In the genomic region with DNA sequence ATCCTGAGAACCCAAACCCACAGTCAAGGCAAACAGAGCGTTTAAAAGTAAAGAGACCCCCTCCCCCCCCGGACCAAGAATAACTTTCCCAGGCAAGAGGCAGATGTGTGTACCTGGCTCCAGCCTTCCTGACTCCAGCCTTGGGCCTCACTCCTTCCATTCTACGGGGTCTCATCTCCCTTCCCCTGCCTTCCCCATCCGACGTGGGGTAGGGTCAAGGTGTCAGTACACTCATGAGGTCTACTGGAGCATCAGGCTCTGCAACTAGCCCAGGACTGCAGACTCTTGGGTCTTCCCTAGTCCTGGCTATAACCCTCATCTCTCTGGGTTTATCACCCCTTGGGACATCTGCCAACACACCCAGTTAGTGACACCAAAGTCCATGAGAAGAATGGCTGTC, we compare ENCODE assay signal across 17 mouse cellular contexts. TPM values are rescaled to one million over a fixed set of nuclear protein-coding genes. Genes with fewer than 3 reads are reported as not detected.
A peak's percentile ranks its signal among the peaks of the same experiment; 100 is the strongest.
DNase-seq lines count a peak whose midpoint lies in the region; ATAC-seq and TF ChIP-seq lines count a peak whose summit lies in the region.
"Had no signal": no experiment of that assay in that cellular context is flagged by ENCODE, and none has a peak within 500 bp of the region (broad histone marks: within the 10 kb centered on the region; RNA-seq: fewer than 3 reads in every experiment).

No protein-coding gene starts in this region.

- TF ChIP-seq RAD21 in CH12.LX (IDR thresholded peaks at IDR 0.05; ENCODE audit: low read depth, low read length): no peak

- H3K27ac ChIP-seq in gastrocnemius, adult 2 months: peak overlapping the region; percentile 25; the same call in 1 of the 2 replicates
- no peak overlapping the region for H3K27ac ChIP-seq in liver, embryonic 11.5 days (ENCODE audit: low read depth, low read length)
- H3K27ac ChIP-seq in CH12.LX (ENCODE audit: insufficient read depth, low read depth): no peak overlapping the region
- H3K27ac ChIP-seq in intestine, embryonic 16.5 days (ENCODE audit: low read length): no peak overlapping the region
- no peak overlapping the region for H3K27ac ChIP-seq in layer of hippocampus, adult 2 months
- H3K27ac ChIP-seq: kidney, postnatal 0 days; limb, embryonic 10.5 days; lung, embryonic 15.5 days; stomach, embryonic 15.5 days had no signal

- no peaks in the 10 kb centered on the region for H3K36me3 ChIP-seq in liver, embryonic 11.5 days (ENCODE audit: control insufficient read depth, insufficient read depth, low read length)
- H3K36me3 ChIP-seq in CH12.LX (replicated peaks in 1 of 2; ENCODE audit: control insufficient read depth in 1 of 2, insufficient read depth in 1 of 2, low read length in 1 of 2): no peaks in the 10 kb centered on the region
- no peaks in the 10 kb centered on the region for H3K36me3 ChIP-seq in intestine, embryonic 16.5 days (ENCODE audit: control insufficient read depth, insufficient read depth, low read length)
- H3K36me3 ChIP-seq: hindbrain, embryonic 10.5 days; limb, embryonic 10.5 days; lung, embryonic 15.5 days; stomach, embryonic 15.5 days had no signal

- no peak for ATAC-seq in liver, embryonic 11.5 days (replicated peaks; ENCODE audit: low FRiP score)
- ATAC-seq in intestine, embryonic 16.5 days: peak; percentile 7; the same call in 1 of the 2 replicates

- no peak for TF ChIP-seq POLR2A in CH12.LX (IDR thresholded peaks at IDR 0.05; ENCODE audit: low read depth, low read length)

- no peak for TF ChIP-seq CTCF in gastrocnemius, adult 2 months (IDR thresholded peaks at IDR 0.05)
- no peak for TF ChIP-seq CTCF in CH12.LX (conservative IDR thresholded peaks at IDR 0.05 in 1 of 2, IDR thresholded peaks at IDR 0.05 in 1 of 2; ENCODE audit: low read depth in 2 of 2, low read length in 2 of 2)
- no peak for TF ChIP-seq CTCF in layer of hippocampus, adult 2 months (conservative IDR thresholded peaks at IDR 0.05)

- dilution Hi-C loops in CH12.LX (cut with MboI; ENCODE audit: extremely low pct_ligation_motif_present, extremely low pct_unique_long_range_greater_than_20kb, low sequenced_read_pairs): no loop called here

- H3K9ac ChIP-seq in liver, embryonic 11.5 days (ENCODE audit: low read depth, low read length): no peak overlapping the region
- H3K9ac ChIP-seq in CH12.LX (ENCODE audit: insufficient read depth, low read depth): peak overlapping the region; percentile 16; the same call in 1 of the 2 replicates
- no peak overlapping the region for H3K9ac ChIP-seq in intestine, embryonic 16.5 days (ENCODE audit: low read depth, low read length)
- H3K9ac ChIP-seq: lung, embryonic 15.5 days; stomach, embryonic 15.5 days had no signal

- H3K9me3 ChIP-seq in liver, embryonic 11.5 days (ENCODE audit: control insufficient read depth, low read length): no peaks in the 10 kb centered on the region
- no peaks in the 10 kb centered on the region for H3K9me3 ChIP-seq in CH12.LX (replicated peaks; ENCODE audit: low read length)
- no peaks in the 10 kb centered on the region for H3K9me3 ChIP-seq in intestine, embryonic 16.5 days (ENCODE audit: control insufficient read depth, low read length)
- H3K9me3 ChIP-seq: hindbrain, embryonic 10.5 days; limb, embryonic 10.5 days; lung, embryonic 15.5 days; stomach, embryonic 15.5 days had no signal

- no peak for TF ChIP-seq EP300 in CH12.LX (IDR thresholded peaks at IDR 0.05; ENCODE audit: low read length)

- DNase-seq in gastrocnemius, adult 2 months: no peak
- no peak for DNase-seq in gastrocnemius, postnatal 10 days
- no peak for DNase-seq in liver, embryonic 11.5 days (ENCODE audit: low spot score)
- DNase-seq in liver (no peak), CH12.LX (ENCODE audit: extremely low read depth) (no peak)
- DNase-seq in layer of hippocampus, adult 2 months (ENCODE audit: low spot score in 2 of 2): no peak
- DNase-seq in layer of hippocampus, adult 18-20 months (ENCODE audit: low spot score in 2 of 2): no peak

- peak overlapping the region; percentile 61; the same call in 1 of the 2 replicates for H3K4me3 ChIP-seq in gastrocnemius, adult 2 months
- peak overlapping the region; percentile 15; the same call in 1 of the 2 replicates for H3K4me3 ChIP-seq in liver, embryonic 11.5 days (ENCODE audit: low read depth, low read length)
- peak overlapping the region; percentile 53 to 73 (median 54) for H3K4me3 ChIP-seq in CH12.LX (replicated peaks in 1 of 3; ENCODE audit: low read depth in 2 of 3, low read length in 2 of 3, poor library complexity in 1 of 3)
- H3K4me3 ChIP-seq in intestine, embryonic 16.5 days (ENCODE audit: low read length): no peak overlapping the region
- no peak overlapping the region for H3K4me3 ChIP-seq in layer of hippocampus, adult 2 months
- H3K4me3 ChIP-seq: hindbrain, embryonic 10.5 days; limb, embryonic 10.5 days; lung, embryonic 15.5 days; stomach, embryonic 15.5 days had no signal

- H3K79me2 ChIP-seq in CH12.LX (replicated peaks; ENCODE audit: control insufficient read depth, extremely low read depth, insufficient read depth, poor library complexity, severe bottlenecking): no peaks in the 10 kb centered on the region

- in situ Hi-C loops in CH12.LX (cut with MboI; ENCODE audit: low pct_ligation_motif_present, low pct_unique_long_range_greater_than_20kb, low sequenced_read_pairs): no loop called here

- intact Hi-C loops in gastrocnemius, adult 2 months (cut with DNase I): no loop called here

- H3K4me1 ChIP-seq in liver, embryonic 11.5 days (replicated peaks; ENCODE audit: control insufficient read depth, insufficient read depth, low read length): no peaks in the 10 kb centered on the region
- H3K4me1 ChIP-seq in CH12.LX (ENCODE audit: control insufficient read depth in 1 of 2, insufficient read depth in 2 of 2): peaks cover 4 to 20% of the 10 kb centered on the region in 2 experiments
- peaks cover 10% of the 10 kb centered on the region; the same call in 1 of the 2 replicates for H3K4me1 ChIP-seq in intestine, embryonic 16.5 days (ENCODE audit: control insufficient read depth, insufficient read depth, low read length)

- peak overlapping the region; percentile 13 for H3K4me2 ChIP-seq in liver, embryonic 11.5 days
- H3K4me2 ChIP-seq in CH12.LX (ENCODE audit: insufficient read depth, low read depth, poor library complexity, severe bottlenecking): peak overlapping the region; percentile 100
- H3K4me2 ChIP-seq in intestine, embryonic 16.5 days (ENCODE audit: low read depth, low read length): no peak overlapping the region

- WGBS in liver, embryonic 11.5 days: 58% methylated on average over 5 of the region's 5 CpGs
- 87% methylated on average over 5 of the region's 5 CpGs for WGBS in intestine, embryonic 16.5 days

- no peaks in the 10 kb centered on the region for H3K27me3 ChIP-seq in liver, embryonic 11.5 days (replicated peaks; ENCODE audit: control insufficient read depth, insufficient read depth, low read length)
- peaks cover 5% of the 10 kb centered on the region for H3K27me3 ChIP-seq in CH12.LX (replicated peaks)
- H3K27me3 ChIP-seq in intestine, embryonic 16.5 days (replicated peaks; ENCODE audit: control insufficient read depth, insufficient read depth, low read length): no peaks in the 10 kb centered on the region
- H3K27me3 ChIP-seq: lung, embryonic 15.5 days; stomach, embryonic 15.5 days had no signal

RNA-seq across cellular contexts. Expression of gene Ms4a10, which starts 5.7 kb away (rescaled TPM):
- not detected for total RNA-seq in gastrocnemius, adult 2 months (2021)
- not detected for total RNA-seq in gastrocnemius, postnatal 10 days (2021)
- polyA plus RNA-seq in liver, embryonic 11.5 days (2014; fragmentation: Nextera tagmentation; extraction: Ambion mirVana): not detected in 2 replicates
- total RNA-seq in CH12.LX (2012; rRNA removed): not detected in 2 replicates
- not detected in 2 replicates for total RNA-seq in CH12.LX (2014; rRNA removed)
- not detected in 2 replicates for polyA plus RNA-seq in CH12.LX (2012; ENCODE audit: insufficient read length, low read depth)
- polyA plus RNA-seq in intestine, embryonic 16.5 days (2015; fragmentation: Nextera tagmentation; extraction: Ambion mirVana): 111 and 159 TPM in 2 replicates
- total RNA-seq in layer of hippocampus, adult 2 months (2021): not detected
- not detected for total RNA-seq in layer of hippocampus, adult 18-20 months (2021)
- total RNA-seq: layer of hippocampus, postnatal 36 days had no signal
- polyA plus RNA-seq: embryonic facial prominence, embryonic 11.5 days; hindbrain, embryonic 10.5 days; limb, embryonic 10.5 days; lung, embryonic 15.5 days; midbrain, embryonic 16.5 days had no signal

RNA-seq across cellular contexts. Expression of gene Ms4a15, which starts 12.8 kb away (rescaled TPM):
- total RNA-seq in gastrocnemius, adult 2 months (2021): not detected
- not detected for total RNA-seq in gastrocnemius, postnatal 10 days (2021)
- polyA plus RNA-seq in liver, embryonic 11.5 days (2014; fragmentation: Nextera tagmentation; extraction: Ambion mirVana): not detected in 2 replicates
- total RNA-seq in CH12.LX (2012; rRNA removed) (not detected in 2 replicates), CH12.LX (2014; rRNA removed) (not detected in 2 replicates)
- 0.37 TPM in 1 of 2 replicates, not detected in the other for polyA plus RNA-seq in CH12.LX (2012; ENCODE audit: insufficient read length, low read depth)
- polyA plus RNA-seq in intestine, embryonic 16.5 days (2015; fragmentation: Nextera tagmentation; extraction: Ambion mirVana): 0.31 and 0.37 TPM in 2 replicates
- total RNA-seq in layer of hippocampus, adult 2 months (2021): not detected
- not detected for total RNA-seq in layer of hippocampus, adult 18-20 months (2021)
- total RNA-seq: layer of hippocampus, postnatal 36 days had no signal
- polyA plus RNA-seq: embryonic facial prominence, embryonic 11.5 days; gonadal fat pad, adult 2 months; hindbrain, embryonic 10.5 days; kidney, postnatal 0 days; limb, embryonic 10.5 days; midbrain, embryonic 16.5 days had no signal

RNA-seq across cellular contexts. Expression of gene Ccdc86, which starts 31.1 kb away (rescaled TPM):
- 10 to 100 TPM; 13.2 to 16.5 TPM for total RNA-seq in gastrocnemius, adult 2 months (2021)
- 10 to 100 TPM; 26.9 to 27.3 TPM for total RNA-seq in gastrocnemius, postnatal 10 days (2021)
- 46.0 TPM in 2 replicates for polyA plus RNA-seq in liver, embryonic 11.5 days (2014; fragmentation: Nextera tagmentation; extraction: Ambion mirVana)
- 10.8 and 18.6 TPM in 2 replicates for total RNA-seq in CH12.LX (2012; rRNA removed)
- 8.5 and 9.5 TPM in 2 replicates for total RNA-seq in CH12.LX (2014; rRNA removed)
- 36.8 and 44.8 TPM in 2 replicates for polyA plus RNA-seq in CH12.LX (2012; ENCODE audit: insufficient read length, low read depth)
- polyA plus RNA-seq in intestine, embryonic 16.5 days (2015; fragmentation: Nextera tagmentation; extraction: Ambion mirVana): 25.6 and 29.4 TPM in 2 replicates
- total RNA-seq in layer of hippocampus, adult 2 months (2021): 1 to 10 TPM; 7.9 to 9.7 TPM
- 1 to 10 TPM; 8.2 to 8.5 TPM for total RNA-seq in layer of hippocampus, adult 18-20 months (2021)

RNA-seq across cellular contexts. Expression of gene Ms4a18, which starts 37.6 kb away (rescaled TPM):
- not detected for total RNA-seq in gastrocnemius, adult 2 months (2021)
- not detected for total RNA-seq in gastrocnemius, postnatal 10 days (2021)
- polyA plus RNA-seq in liver, embryonic 11.5 days (2014; fragmentation: Nextera tagmentation; extraction: Ambion mirVana): not detected in 2 replicates
- not detected in 2 replicates for total RNA-seq in CH12.LX (2012; rRNA removed)
- total RNA-seq in CH12.LX (2014; rRNA removed): not detected in 2 replicates
- not detected in 2 replicates for polyA plus RNA-seq in CH12.LX (2012; ENCODE audit: insufficient read length, low read depth)
- 40.6 and 41.9 TPM in 2 replicates for polyA plus RNA-seq in intestine, embryonic 16.5 days (2015; fragmentation: Nextera tagmentation; extraction: Ambion mirVana)
- not detected for total RNA-seq in layer of hippocampus, adult 2 months (2021)
- not detected for total RNA-seq in layer of hippocampus, adult 18-20 months (2021)
- total RNA-seq: layer of hippocampus, postnatal 36 days had no signal
- polyA plus RNA-seq: embryonic facial prominence, embryonic 11.5 days; gonadal fat pad, adult 2 months; hindbrain, embryonic 10.5 days; kidney, postnatal 0 days; limb, embryonic 10.5 days; lung, embryonic 15.5 days; midbrain, embryonic 16.5 days had no signal

RNA-seq across cellular contexts. Expression of gene Ptgdr2, which starts 43.2 kb away (rescaled TPM):
- total RNA-seq in gastrocnemius, adult 2 months (2021): not detected
- under 1 TPM in 1 of 2 experiments, not detected in 1; 0.14 TPM for total RNA-seq in gastrocnemius, postnatal 10 days (2021)
- not detected in 2 replicates for polyA plus RNA-seq in liver, embryonic 11.5 days (2014; fragmentation: Nextera tagmentation; extraction: Ambion mirVana)
- total RNA-seq in CH12.LX (2012; rRNA removed) (0.13 and 0.17 TPM in 2 replicates), CH12.LX (2014; rRNA removed) (not detected in 2 replicates)
- polyA plus RNA-seq in CH12.LX (2012; ENCODE audit: insufficient read length, low read depth): not detected in 2 replicates
- 0.05 and 0.11 TPM in 2 replicates for polyA plus RNA-seq in intestine, embryonic 16.5 days (2015; fragmentation: Nextera tagmentation; extraction: Ambion mirVana)
- under 1 TPM in 1 of 2 experiments, not detected in 1; 0.25 TPM for total RNA-seq in layer of hippocampus, adult 2 months (2021)
- under 1 TPM; 0.12 to 0.23 TPM for total RNA-seq in layer of hippocampus, adult 18-20 months (2021)
- polyA plus RNA-seq: embryonic facial prominence, embryonic 11.5 days; hindbrain, embryonic 10.5 days; kidney, postnatal 0 days had no signal

Comparison
In these comparisons a context has a peak if more than half of its experiments do, and no peak if none do; other contexts are left out.
1. H3K4me3 ChIP-seq: peak in gastrocnemius, adult 2 months (single experiment), liver, embryonic 11.5 days (single experiment) and CH12.LX (3 of 3); none in intestine, embryonic 16.5 days (single experiment) and layer of hippocampus, adult 2 months (single experiment).